Mouse (Mus musculus) spleen, postnatal 4 days (tissue): ENCODE measurements at regions not wholly inside any gene's neighbourhood (a gene's known extent, or its start where the extent isn't known, plus 50 kb on each side); places are given as distances from the start of the nearest gene placed in this dataset.

ENCODE experiments used
- DNase-seq, 2 experiments: peaks; one replicate each; pipeline ENCODE4 v3.0.0; 2022; ENCODE audit warnings: low spot score in 2 of 2

GRCm38 (mm10) chr12:31130434-31130833 lies 56.8 kb downstream of the Fam110c start:
- DNase-seq, result no peak

- DNase-seq, result no peak
These were observed 60.9 kb downstream of the Fam110c start for GRCm38 (mm10) chr12:31134465-31134992.

- no peak for DNase-seq
These were observed 62.7 kb downstream of the Fam110c start for GRCm38 (mm10) chr12:31136364-31136763.

DNA sequence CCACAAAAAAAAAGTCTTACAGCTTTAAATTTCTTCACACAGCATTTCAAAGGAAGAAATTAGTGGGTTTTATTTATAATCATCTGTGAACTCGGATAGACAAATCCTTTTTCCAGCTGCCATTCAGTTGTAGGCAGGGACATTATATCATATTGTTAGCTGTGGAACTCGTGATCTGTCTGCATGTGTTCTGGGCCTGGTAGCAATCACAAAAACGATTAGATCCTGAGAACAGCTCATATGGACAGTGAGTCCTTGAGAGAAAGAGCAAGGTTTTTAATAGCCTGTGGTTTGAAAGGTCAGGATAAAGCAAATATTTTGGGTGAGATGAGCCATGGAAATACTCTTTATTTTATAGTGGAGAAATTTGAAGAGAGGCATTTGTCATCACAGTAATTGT lies 63.2 kb downstream of the Fam110c start:
- no peak for DNase-seq

- DNase-seq, result no peak
These were observed 63.8 kb downstream of the Fam110c start for GRCm38 (mm10) chr12:31137431-31137830.

DNA sequence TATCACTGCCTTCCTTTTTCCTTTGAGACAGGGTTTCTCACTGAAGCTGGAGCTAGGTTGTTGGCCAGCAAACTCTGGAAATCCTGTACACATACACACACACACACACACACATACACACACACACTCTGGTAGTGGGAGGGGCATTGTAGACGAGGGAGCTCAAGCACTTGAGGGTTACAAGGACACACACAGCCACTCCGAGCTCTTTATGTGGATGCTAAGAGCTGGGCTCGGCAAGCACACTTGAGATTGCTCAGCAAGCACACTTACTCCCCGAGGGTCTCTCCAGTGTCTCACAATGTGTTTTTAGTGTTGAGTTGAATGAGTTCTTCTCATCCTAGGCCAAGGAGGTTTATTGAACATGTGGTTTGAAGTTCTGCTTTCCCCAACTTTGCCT lies 66.2 kb downstream of the Fam110c start:
- no peak for DNase-seq

GRCm38 (mm10) chr12:31143266-31143665 lies 69.6 kb downstream of the Fam110c start:
- DNase-seq, result no peak

DNA sequence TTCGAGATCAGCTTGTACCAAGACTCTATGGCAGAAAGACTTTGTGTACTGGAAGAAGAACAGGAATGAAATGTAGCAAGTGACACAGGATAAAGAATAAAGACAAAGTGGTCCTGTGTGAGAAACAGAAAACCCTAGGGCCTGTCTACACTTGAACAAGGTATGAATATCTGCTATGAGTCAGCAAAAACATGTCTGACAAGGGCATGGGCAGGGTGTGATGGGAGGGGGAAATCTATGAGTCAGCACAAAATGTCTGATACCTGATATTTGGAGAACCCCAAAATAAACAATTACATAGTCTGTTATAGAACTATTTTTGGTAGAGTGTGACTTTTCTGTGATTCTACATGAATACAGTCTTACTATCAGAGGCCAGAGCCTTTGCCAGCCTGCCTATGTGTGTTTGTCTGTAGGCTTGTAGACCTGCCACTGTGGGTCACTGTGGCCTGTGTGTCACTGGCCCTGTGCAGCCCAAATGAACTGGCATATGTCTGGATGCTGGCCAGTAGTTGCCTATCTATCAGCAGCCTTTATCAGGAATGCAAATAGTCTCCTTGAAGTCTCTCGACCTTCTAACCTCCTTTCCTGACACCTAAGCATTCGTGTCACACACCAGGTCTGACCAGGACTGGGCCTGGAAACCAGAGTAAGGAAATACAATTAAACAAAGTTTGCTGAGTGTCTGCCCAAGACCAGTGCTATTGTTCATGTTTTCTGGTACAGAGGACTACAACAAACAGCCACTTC lies 71.5 kb downstream of the Fam110c start:
- no peak for DNase-seq

GRCm38 (mm10) chr12:31148417-31149356 lies 75.0 kb downstream of the Fam110c start:
- DNase-seq, result peak in 1 of 2 experiments; percentile 47

GRCm38 (mm10) chr12:31153720-31154119 lies 80.1 kb downstream of the Fam110c start:
- no peak for DNase-seq

GRCm38 (mm10) chr12:31154608-31155011 lies 80.9 kb downstream of the Fam110c start:
- no peak for DNase-seq

DNA sequence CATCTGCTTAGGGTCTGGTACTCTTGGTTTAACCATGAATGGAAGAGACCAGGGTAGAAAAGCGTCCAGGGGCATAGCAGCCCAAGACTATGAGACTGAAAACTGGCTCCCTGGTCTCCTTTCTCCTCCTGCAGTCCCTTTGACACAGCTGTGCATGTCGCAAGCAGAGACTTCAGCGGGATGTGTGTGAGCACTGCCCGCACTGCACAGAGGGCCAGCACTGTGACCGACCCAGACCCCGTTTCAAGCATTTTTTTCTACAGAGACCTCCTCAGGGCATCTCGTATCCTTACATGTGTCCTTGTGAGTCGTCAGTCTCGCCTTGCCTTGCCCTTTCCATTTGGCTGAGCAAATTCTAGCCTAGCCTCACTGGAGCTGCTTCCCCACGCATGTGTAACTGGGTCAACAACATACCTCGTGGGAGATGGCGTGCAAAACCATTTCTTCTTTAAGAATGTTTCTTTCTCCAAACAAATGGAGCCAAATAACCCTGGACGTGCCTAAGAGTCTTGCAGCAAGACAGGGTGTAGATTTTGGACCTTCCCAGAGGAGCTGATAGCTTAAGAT lies 82.6 kb downstream of the Fam110c start:
- no peak for DNase-seq

GRCm38 (mm10) chr12:31157453-31157852 lies 83.1 kb upstream of the Gm6993 start:
- no peak for DNase-seq

GRCm38 (mm10) chr12:31157890-31158289 lies 82.7 kb upstream of the Gm6993 start:
- no peak for DNase-seq

- DNase-seq, result no peak
These were observed 81.7 kb upstream of the Gm6993 start for GRCm38 (mm10) chr12:31158885-31159284.

- no peak for DNase-seq
These were observed 81.2 kb upstream of the Gm6993 start for GRCm38 (mm10) chr12:31159378-31159777.

DNA sequence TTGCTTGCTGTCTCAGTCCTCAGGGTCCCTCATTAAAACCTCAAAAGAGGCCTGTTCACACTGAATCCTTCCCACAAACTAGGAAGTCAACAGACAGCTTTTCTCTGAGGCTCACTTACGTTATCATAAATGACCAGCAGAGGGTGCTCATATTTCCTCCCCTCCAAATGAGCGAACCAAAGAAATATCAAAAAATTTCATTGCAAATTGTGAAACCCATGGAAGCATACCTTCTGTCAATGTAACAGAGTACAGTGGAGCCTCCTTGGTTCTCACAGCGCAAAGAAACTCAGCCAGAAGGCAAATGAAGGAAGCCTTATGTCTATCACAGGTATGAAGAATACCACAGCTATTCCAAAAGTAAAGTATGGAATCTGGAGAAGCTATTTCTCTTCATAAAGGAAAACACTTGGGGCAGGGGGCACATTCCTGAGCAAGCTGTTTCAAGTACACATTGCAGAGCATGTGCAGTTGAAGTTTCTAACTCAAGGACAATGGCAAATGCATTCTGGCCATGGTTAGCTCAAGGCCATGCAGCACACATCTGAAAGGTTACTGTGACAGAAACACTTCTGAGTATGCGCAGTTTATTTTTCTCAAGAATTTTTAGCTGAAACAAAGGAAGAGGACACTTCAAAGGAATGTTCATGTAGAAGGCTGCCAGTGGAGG lies 72.2 kb upstream of the Gm6993 start:
- no peak for DNase-seq

GRCm38 (mm10) chr12:31170111-31170510 lies 70.5 kb upstream of the Gm6993 start:
- no peak for DNase-seq

DNA sequence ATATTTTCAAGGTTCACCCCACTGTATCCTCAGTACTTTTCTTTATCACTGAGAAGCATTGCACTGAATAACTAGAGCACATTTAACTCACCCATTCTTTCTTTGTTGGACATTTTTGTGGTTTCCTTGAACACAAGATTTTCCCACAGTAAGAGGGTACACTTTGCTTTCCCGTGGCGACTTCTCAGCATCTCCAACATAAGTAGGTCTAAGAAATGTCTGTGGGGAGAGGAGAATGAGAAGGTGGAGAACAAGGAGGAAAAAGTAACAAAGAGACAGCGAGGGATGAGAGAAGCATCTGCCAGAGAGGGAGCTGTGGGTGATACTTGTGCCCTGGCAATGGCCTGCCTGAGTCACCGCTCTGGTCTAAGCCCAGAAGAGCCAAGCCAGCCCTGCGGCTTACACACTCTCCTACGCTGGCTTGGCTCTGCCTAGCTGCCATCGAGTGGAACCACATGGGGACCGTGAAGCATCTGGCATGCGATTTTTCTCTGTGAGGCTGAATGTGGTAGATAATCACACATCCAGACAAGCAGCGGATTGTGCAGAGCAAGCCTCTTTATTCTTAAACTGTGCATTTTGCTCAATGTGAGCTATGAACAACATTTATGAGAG lies 69.9 kb upstream of the Gm6993 start:
- DNase-seq, result no peak

DNA sequence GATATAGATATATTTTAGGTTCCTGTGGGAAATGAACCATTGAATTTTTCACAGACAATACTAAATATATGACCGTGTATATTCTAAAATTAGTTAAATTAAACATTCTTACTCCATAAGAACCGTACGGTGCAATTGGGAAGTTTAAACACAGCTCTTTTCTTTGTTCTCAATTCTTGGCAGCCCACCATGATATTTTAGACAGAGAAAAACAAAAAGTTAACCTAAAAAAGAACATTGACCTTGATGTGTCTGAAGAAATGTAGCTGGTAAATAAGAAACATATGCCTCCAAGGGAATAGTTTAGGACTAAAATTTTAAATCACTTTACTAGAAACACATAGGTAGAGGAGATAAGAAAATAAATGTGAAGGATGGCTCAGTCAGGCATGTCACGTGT lies 68.6 kb upstream of the Gm6993 start:
- no peak for DNase-seq
